Mouse (Mus musculus) cortical plate, adult 2 months (tissue): ENCODE results near the gene Cnga2. TPM values are rescaled to one million over a fixed set of nuclear protein-coding genes. Genes with fewer than 3 reads are reported as not detected.

Experiments used
- H3K27ac ChIP-seq: fragments of 200-500 bp; 2 replicates; pipeline ENCODE4 v1.5.1; 2012; ENCODE audit warnings: low read length, control low read depth, inconsistent platforms; ENCODE audit not compliant: insufficient read depth
- H3K4me1 ChIP-seq: fragments of 200-500 bp; 2 replicates; pipeline ENCODE4 v1.6.1; 2011; ENCODE audit warnings: low read length; ENCODE audit not compliant: control insufficient read depth, insufficient read depth
- H3K4me3 ChIP-seq: fragments of 200-500 bp; 2 replicates; pipeline ENCODE4 v1.5.1; 2011; ENCODE audit warnings: mild to moderate bottlenecking, low read length, control low read depth; ENCODE audit not compliant: insufficient read depth
- CTCF ChIP-seq: fragments of 200-500 bp; IDR thresholded peaks from 2 replicates; pipeline ENCODE4 v1.5.1; 2011; ENCODE audit warnings: mild to moderate bottlenecking, control low read depth, low read length; ENCODE audit not compliant: insufficient read depth; ENCODE audit errors: extremely low read depth
- POLR2A ChIP-seq: fragments of 200-500 bp; IDR thresholded peaks from 2 replicates; pipeline ENCODE4 v1.6.1; 2011; ENCODE audit warnings: mild to moderate bottlenecking, low read length, control low read depth; ENCODE audit not compliant: insufficient read depth; ENCODE audit errors: extremely low read depth
- polyA plus RNA-seq: library from polyadenylated mRNA; depleted of rRNA; stranded (reverse); fragments of >200 nt; gene quantifications from 2 replicates; pipeline ENCODE4 v1.2.3, GENCODE M21; 2012; rRNA removed

Gene Cnga2
- polyA plus RNA-seq, 1 experiment, result 0.54 TPM

DNA sequence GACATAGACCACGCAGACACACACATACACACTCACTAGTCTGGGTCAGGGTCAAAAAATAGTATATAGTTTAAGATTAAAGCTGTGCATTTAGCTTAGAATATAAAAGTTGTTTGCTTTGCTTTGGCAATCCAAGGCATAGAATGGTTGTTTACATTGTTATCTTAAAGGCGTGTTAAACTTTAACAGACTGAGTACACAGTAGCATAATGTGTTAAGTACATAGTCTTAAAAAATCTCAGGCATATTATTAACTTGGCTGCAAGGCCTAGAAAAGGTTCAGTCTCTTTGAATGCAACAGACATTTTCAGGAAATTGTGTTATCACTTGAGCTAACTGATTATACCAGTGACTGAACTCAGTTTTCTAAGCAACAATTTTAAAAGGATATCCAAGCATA is 56.3 kb downstream of the Cnga2 start:
- Histone ChIP-seq H3K4me3 (no peak overlapping the region), H3K4me1 (no peaks in the 10 kb centered on the region), H3K27ac (no peak overlapping the region)
- TF ChIP-seq POLR2A (no peak), CTCF (no peak)

Other genes with a start within 250 kb of the Cnga2 start
- gene Vma21, start 175.9 kb upstream of the Cnga2 start, polyA plus RNA-seq, result 21.7 and 22.8 TPM in 2 replicates
- 1.5 TPM in 2 replicates for gene Gm1141, start 70.8 kb upstream of the Cnga2 start, polyA plus RNA-seq
- gene Prrg3, start 29.2 kb upstream of the Cnga2 start, polyA plus RNA-seq, result 27.6 and 28.4 TPM in 2 replicates
- 0.46 and 0.47 TPM in 2 replicates for gene Fate1, start 18.9 kb upstream of the Cnga2 start, polyA plus RNA-seq
- gene Magea4, start 230.2 kb downstream of the Cnga2 start, polyA plus RNA-seq, result not detected in 2 replicates